Mouse (Mus musculus): Measurements from ENCODE around the gene Slc46a3. TPM values are rescaled to one million over a fixed set of nuclear protein-coding genes. Genes with fewer than 3 reads are reported as not detected.

The Slc46a3 gene
- total and polyA plus RNA-seq, 3 experiments: 4.8 to 6.6 (median 6.5) TPM

- no peaks in the 10 kb centered on the region for H3K27me3 ChIP-seq (replicated peaks)
- peaks cover 17% of the 10 kb centered on the region for H3K79me2 ChIP-seq (replicated peaks; ENCODE audit: control insufficient read depth, extremely low read depth, insufficient read depth, poor library complexity, severe bottlenecking)
- TF ChIP-seq JUND (conservative IDR thresholded peaks at IDR 0.05; ENCODE audit: low read depth, low read length) (no peak), USF1 (IDR thresholded peaks at IDR 0.05; ENCODE audit: low read depth, low read length) (no peak), PAX5 (IDR thresholded peaks at IDR 0.05; ENCODE audit: low read length) (no peak), MYC (IDR thresholded peaks at IDR 0.05; ENCODE audit: low read depth, low read length) (no peak), RAD21 (IDR thresholded peaks at IDR 0.05; ENCODE audit: low read depth, low read length) (no peak), ZC3H11A (IDR thresholded peaks at IDR 0.05; ENCODE audit: low read depth, low read length) (no peak), TCF12 (IDR thresholded peaks at IDR 0.05; ENCODE audit: low read depth, low read length) (no peak), NRF1 (IDR thresholded peaks at IDR 0.05; ENCODE audit: low read depth, low read length) (no peak), ETS1 (conservative IDR thresholded peaks at IDR 0.05; ENCODE audit: low read depth, low read length) (no peak), E2F4 (IDR thresholded peaks at IDR 0.05; ENCODE audit: insufficient replicate concordance, low read depth, low read length) (no peak), MAZ (IDR thresholded peaks at IDR 0.05; ENCODE audit: low read depth, low read length) (no peak), SIN3A (IDR thresholded peaks at IDR 0.05; ENCODE audit: low read length) (no peak)
- in situ Hi-C loops (cut with MboI; ENCODE audit: low pct_ligation_motif_present, low pct_unique_long_range_greater_than_20kb, low sequenced_read_pairs): no loop called here
- H3K9ac ChIP-seq (ENCODE audit: insufficient read depth, low read depth): no peak overlapping the region
- no peaks in the 10 kb centered on the region for H3K4me1 ChIP-seq (ENCODE audit: control insufficient read depth in 1 of 2, insufficient read depth in 2 of 2)
- dilution Hi-C loops (cut with MboI; ENCODE audit: extremely low pct_ligation_motif_present, extremely low pct_unique_long_range_greater_than_20kb, low sequenced_read_pairs): no loop called here
- H3K4me3 ChIP-seq (replicated peaks in 1 of 3; ENCODE audit: low read depth in 2 of 3, low read length in 2 of 3, poor library complexity in 1 of 3): no peak overlapping the region
- DNase-seq (ENCODE audit: extremely low read depth): no peak
- H3K4me2 ChIP-seq (ENCODE audit: insufficient read depth, low read depth, poor library complexity, severe bottlenecking): no peak overlapping the region
- H3K36me3 ChIP-seq (replicated peaks in 1 of 2; ENCODE audit: control insufficient read depth in 1 of 2, insufficient read depth in 1 of 2, low read length in 1 of 2): peaks cover 80 to 96% of the 10 kb centered on the region in 2 experiments
- no peak overlapping the region for H3K27ac ChIP-seq (ENCODE audit: insufficient read depth, low read depth)
- H3K9me3 ChIP-seq (replicated peaks; ENCODE audit: low read length): no peaks in the 10 kb centered on the region
Measured at GRCm38 (mm10) chr5:147871091-147871820, 23.4 kb downstream of the Slc46a3 start.

DNA sequence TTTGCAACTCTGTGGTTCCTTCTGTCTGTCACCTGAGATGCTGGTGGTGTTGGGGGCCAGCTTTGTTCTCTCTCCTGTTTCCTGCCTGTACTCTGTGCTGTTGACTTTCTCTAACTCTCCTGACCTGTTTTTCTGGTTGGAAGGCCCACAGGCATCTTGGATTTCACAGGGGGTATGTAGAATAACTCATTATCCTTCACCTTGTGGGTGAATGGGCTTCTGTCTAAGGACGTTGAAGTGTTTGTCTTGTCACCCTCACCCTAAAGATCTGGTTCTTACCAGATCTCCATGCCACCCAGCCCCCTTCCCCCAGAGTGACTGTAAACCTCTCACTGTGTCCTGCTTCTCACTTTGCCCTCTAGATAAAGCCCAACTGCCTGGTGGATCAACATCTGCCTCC is 24.3 kb downstream of the Slc46a3 start:
- Histone ChIP-seq H3K27me3 (replicated peaks) (no peaks in the 10 kb centered on the region), H3K79me2 (replicated peaks; ENCODE audit: control insufficient read depth, extremely low read depth, insufficient read depth, poor library complexity, severe bottlenecking) (peaks cover 19% of the 10 kb centered on the region), H3K27ac (ENCODE audit: insufficient read depth, low read depth) (no peak overlapping the region), H3K4me1 (ENCODE audit: control insufficient read depth in 1 of 2, insufficient read depth in 2 of 2) (no peaks in the 10 kb centered on the region), H3K9ac (ENCODE audit: insufficient read depth, low read depth) (no peak overlapping the region), H3K36me3 (replicated peaks in 1 of 2; ENCODE audit: control insufficient read depth in 1 of 2, insufficient read depth in 1 of 2, low read length in 1 of 2) (peaks cover 78 to 95% of the 10 kb centered on the region in 2 experiments), H3K4me3 (replicated peaks in 1 of 3; ENCODE audit: low read depth in 2 of 3, low read length in 2 of 3, poor library complexity in 1 of 3) (no peak overlapping the region), H3K4me2 (ENCODE audit: insufficient read depth, low read depth, poor library complexity, severe bottlenecking) (no peak overlapping the region), H3K9me3 (replicated peaks; ENCODE audit: low read length) (no peaks in the 10 kb centered on the region)
- in situ Hi-C loops (cut with MboI; ENCODE audit: low pct_ligation_motif_present, low pct_unique_long_range_greater_than_20kb, low sequenced_read_pairs) (no loop called here), dilution Hi-C loops (cut with MboI; ENCODE audit: extremely low pct_ligation_motif_present, extremely low pct_unique_long_range_greater_than_20kb, low sequenced_read_pairs) (no loop called here)
- TF ChIP-seq NELFE (IDR thresholded peaks at IDR 0.05; ENCODE audit: low read depth, low read length) (no peak), RCOR1 (conservative IDR thresholded peaks at IDR 0.05; ENCODE audit: low read depth, low read length) (no peak), POLR2AphosphoS2 (IDR thresholded peaks at IDR 0.05; ENCODE audit: low read depth, low read length) (no peak), GABPA (IDR thresholded peaks at IDR 0.05; ENCODE audit: insufficient replicate concordance, low read depth, low read length) (no peak), JUN (IDR thresholded peaks at IDR 0.05; ENCODE audit: insufficient read depth, low read depth, low read length) (no peak), IRF4 (IDR thresholded peaks at IDR 0.05; ENCODE audit: low read depth, low read length) (no peak), MEF2A (IDR thresholded peaks at IDR 0.05; ENCODE audit: borderline replicate concordance, low read depth, low read length) (no peak), TBP (conservative IDR thresholded peaks at IDR 0.05; ENCODE audit: low read depth, low read length) (no peak), ELF1 (IDR thresholded peaks at IDR 0.05; ENCODE audit: low read depth, low read length) (no peak)
- DNase-seq (ENCODE audit: extremely low read depth): no peak
